In genomic region chr1:121327344-121328192, GRCm38 (mm10) we compare ENCODE assay signal across 8 mouse cellular contexts. TPM values are rescaled to one million over a fixed set of nuclear protein-coding genes. Genes with fewer than 3 reads are reported as not detected.
DNase-seq lines count a peak whose midpoint lies in the region; ATAC-seq lines count a peak whose summit lies in the region.

No protein-coding gene starts in this region.

- peak overlapping the region; percentile 76 for H3K27ac ChIP-seq in brown adipose tissue, adult 24 weeks (replicated peaks; ENCODE audit: low read depth, low read length)
- peak overlapping the region; percentile 93 to 94 for H3K27ac ChIP-seq in heart, embryonic 14.5 days (replicated peaks in 1 of 2; ENCODE audit: control insufficient read depth in 1 of 2, insufficient read depth in 1 of 2, low read depth in 2 of 2, low read length in 2 of 2)
- peak overlapping the region; percentile 91 for H3K27ac ChIP-seq in liver, embryonic 13.5 days
- peak overlapping the region; percentile 93 for H3K27ac ChIP-seq in stomach, embryonic 16.5 days (ENCODE audit: low read length)

- ATAC-seq in heart, embryonic 14.5 days (ENCODE audit: insufficient number of reproducible peaks, insufficient read depth, low FRiP score, low read depth) = peak; percentile 96
- peak; percentile 96 for ATAC-seq in liver, embryonic 13.5 days (ENCODE audit: low read depth)
- ATAC-seq in stomach, embryonic 16.5 days (ENCODE audit: insufficient read depth, low FRiP score) = peak; percentile 96

- WGBS in heart, embryonic 14.5 days = under 1% methylated on average over 55 of the region's 55 CpGs
- under 1% methylated on average over 55 of the region's 55 CpGs for whole genome bisulfite sequencing in liver, embryonic 13.5 days (ENCODE audit: insufficient replicate concordance)
- under 1% methylated on average over 55 of the region's 55 CpGs for WGBS in stomach, embryonic 16.5 days

- peak overlapping the region; percentile 82 for H3K9ac ChIP-seq in heart, embryonic 14.5 days (ENCODE audit: low read length)
- H3K9ac ChIP-seq in liver, embryonic 13.5 days = peak overlapping the region; percentile 90
- H3K9ac ChIP-seq in stomach, embryonic 16.5 days (ENCODE audit: low read length) = peak overlapping the region; percentile 92

- H3K4me1 ChIP-seq in brown adipose tissue, adult 24 weeks (ENCODE audit: control insufficient read depth, insufficient read depth, insufficient read length, low read length) = peaks cover 3% of the 10 kb centered on the region; the same call in 1 of the 2 replicates
- peaks cover 7 to 17% of the 10 kb centered on the region in 2 experiments for H3K4me1 ChIP-seq in heart, embryonic 14.5 days (ENCODE audit: control insufficient read depth in 2 of 2, insufficient read depth in 2 of 2, low read length in 2 of 2)
- peaks cover 24% of the 10 kb centered on the region for H3K4me1 ChIP-seq in liver, embryonic 13.5 days (replicated peaks)
- H3K4me1 ChIP-seq in stomach, embryonic 16.5 days (ENCODE audit: control insufficient read depth, insufficient read depth, low read length) = peaks cover 16% of the 10 kb centered on the region

- H3K4me3 ChIP-seq in brown adipose tissue, adult 24 weeks (ENCODE audit: insufficient read depth, low read depth, low read length) = peak overlapping the region; percentile 79
- H3K4me3 ChIP-seq in heart, embryonic 14.5 days (ENCODE audit: control insufficient read depth in 1 of 2, insufficient read depth in 1 of 2, low read depth in 1 of 2, low read length in 2 of 2) = peak overlapping the region; percentile 72 to 75
- H3K4me3 ChIP-seq in liver, embryonic 13.5 days (replicated peaks) = peak overlapping the region; percentile 86
- peak overlapping the region; percentile 93 for H3K4me3 ChIP-seq in stomach, embryonic 16.5 days (replicated peaks; ENCODE audit: low read length)

- H3K36me3 ChIP-seq in heart, embryonic 14.5 days (ENCODE audit: control insufficient read depth, insufficient read depth, low read length) = 0 out of 2 replicates have a peak, but pooled peaks cover 3% of the 10 kb centered on the region
- no peaks in the 10 kb centered on the region for H3K36me3 ChIP-seq in liver, embryonic 13.5 days
- H3K36me3 ChIP-seq in stomach, embryonic 16.5 days (ENCODE audit: control insufficient read depth, insufficient read depth, low read length) = no peaks in the 10 kb centered on the region

- H3K4me2 ChIP-seq in heart, embryonic 14.5 days (ENCODE audit: low read length) = peak overlapping the region; percentile 89
- H3K4me2 ChIP-seq in liver, embryonic 13.5 days = peak overlapping the region; percentile 79
- H3K4me2 ChIP-seq in stomach, embryonic 16.5 days (ENCODE audit: low read depth, low read length) = peak overlapping the region; percentile 64

- H3K27me3 ChIP-seq in heart, embryonic 14.5 days (ENCODE audit: control insufficient read depth, insufficient read depth, low read length) = no peaks in the 10 kb centered on the region
- no peaks in the 10 kb centered on the region for H3K27me3 ChIP-seq in liver, embryonic 13.5 days
- no peaks in the 10 kb centered on the region for H3K27me3 ChIP-seq in stomach, embryonic 16.5 days (ENCODE audit: control insufficient read depth, insufficient read depth, low read length)

- peak; percentile 97 for DNase-seq in CD4-positive, CD25-positive, alpha-beta regulatory T cell, adult 2 months (ENCODE audit: low read depth, low spot score)
- DNase-seq in fibroblast of lung, adult 2 months (ENCODE audit: low read depth) = peak; percentile 80
- DNase-seq in kidney, postnatal 14 days = peak; percentile 94
- peak; percentile 77 for DNase-seq in liver, embryonic 13.5 days
- peak; percentile 91 for DNase-seq in neural tube, embryonic 10.5 days (ENCODE audit: extremely low spot score, low spot score)

- no peaks in the 10 kb centered on the region for H3K9me3 ChIP-seq in heart, embryonic 14.5 days (ENCODE audit: control insufficient read depth, low read length)
- H3K9me3 ChIP-seq in liver, embryonic 13.5 days (replicated peaks) = no peaks in the 10 kb centered on the region
- H3K9me3 ChIP-seq in stomach, embryonic 16.5 days (replicated peaks; ENCODE audit: control insufficient read depth, low read length) = no peaks in the 10 kb centered on the region

RNA-seq across cellular contexts. Expression of gene Insig2, which starts 4.8 kb away (rescaled TPM):
- 26.7 and 37.5 TPM in 2 replicates for polyA plus RNA-seq in brown adipose tissue, adult 24 weeks (2012; ENCODE audit: insufficient read depth, insufficient read length, missing spikeins)
- 25.0 and 30.7 TPM in 2 replicates for polyA plus RNA-seq in heart, embryonic 14.5 days (2014; fragmentation: Nextera tagmentation; extraction: Ambion mirVana)
- 12.8 and 15.9 TPM in 2 replicates for polyA plus RNA-seq in liver, embryonic 13.5 days (2015; fragmentation: Nextera tagmentation; extraction: Ambion mirVana)
- polyA plus RNA-seq in stomach, embryonic 16.5 days (2015; fragmentation: Nextera tagmentation; extraction: Ambion mirVana) = 27.9 and 29.6 TPM in 2 replicates

Comparison
In these comparisons a context has a peak if more than half of its experiments do, and no peak if none do; other contexts are left out.
1. Peak in every context shown above with its lines: DNase-seq, ATAC-seq, H3K4me3 ChIP-seq and H3K27ac ChIP-seq.